Mouse (Mus musculus) forebrain, embryonic 10.5 days (tissue): ENCODE results near the gene Spg11. TPM values are rescaled to one million over a fixed set of nuclear protein-coding genes. Genes with fewer than 3 reads are reported as not detected.

Source experiments
- DNase-seq: peaks from one replicate; pipeline ENCODE4 v3.0.0-alpha.2; 2017; ENCODE audit warnings: low spot score; ENCODE audit errors: extremely low spot score
- H3K27ac ChIP-seq: fragments of 300-500 bp; sonication (generic); 2 replicates; pipeline ENCODE4 v1.5.1; 2016; ENCODE audit warnings: mild to moderate bottlenecking
- H3K27me3 ChIP-seq: fragments of 300-500 bp; sonication (generic); 2 replicates; pipeline ENCODE4 v1.6.1; 2016; ENCODE audit warnings: mild to moderate bottlenecking; ENCODE audit not compliant: poor library complexity, severe bottlenecking
- H3K36me3 ChIP-seq: fragments of 300-500 bp; sonication (generic); replicated peaks from 2 replicates; pipeline ENCODE4 v1.6.1; 2016; ENCODE audit warnings: mild to moderate bottlenecking, moderate library complexity
- H3K4me1 ChIP-seq: fragments of 300-500 bp; sonication (generic); 2 replicates; pipeline ENCODE4 v1.6.1; 2016
- H3K4me3 ChIP-seq: fragments of 300-500 bp; sonication (generic); 2 replicates; pipeline ENCODE4 v1.5.1; 2016; ENCODE audit warnings: mild to moderate bottlenecking, moderate library complexity
- H3K9me3 ChIP-seq: fragments of 300-500 bp; sonication (generic); 2 replicates; pipeline ENCODE4 v1.6.1; 2016; ENCODE audit warnings: mild to moderate bottlenecking, moderate library complexity
- WGBS: fragments of 180-500 bp; shearing (Covaris S2); methylation state at CpG from one replicate; pipeline ENCODE4 v1.1.7; 2016; 5-methylcytosine and 5-hydroxymethylcytosine counted together
- polyA plus RNA-seq: library from polyadenylated mRNA; unstranded; fragments of >200 nt; fragmentation: Nextera tagmentation; extraction: Ambion mirVana; gene quantifications from 2 replicates; pipeline ENCODE4 v1.2.1, GENCODE M21; 2016

Gene Spg11
- polyA plus RNA-seq, 1 experiment from 2014 or later: 13.5 TPM

- Histone ChIP-seq H3K4me3 (no peak overlapping the region), H3K36me3 (peaks cover 88% of the 10 kb centered on the region), H3K27me3 (no peaks in the 10 kb centered on the region), H3K9me3 (no peaks in the 10 kb centered on the region), H3K4me1 (peaks cover 2% of the 10 kb centered on the region; the same call in 1 of the 2 replicates), H3K27ac (no peak overlapping the region)
- WGBS: 88% methylated on average over 7 of the region's 7 CpGs
- DNase-seq: no peak
These were observed 36.3 kb downstream of the Spg11 start for GRCm38 (mm10) chr2:122081728-122082456.

- H3K9me3 ChIP-seq: no peaks in the 10 kb centered on the region
- H3K27me3 ChIP-seq: no peaks in the 10 kb centered on the region
- no peaks in the 10 kb centered on the region for H3K4me1 ChIP-seq
- peak; percentile 39 for DNase-seq
- H3K4me3 ChIP-seq: no peak overlapping the region
- 39% methylated on average over 5 of the region's 5 CpGs for WGBS
- H3K36me3 ChIP-seq: peaks cover 64% of the 10 kb centered on the region
- no peak overlapping the region for H3K27ac ChIP-seq
These were observed 48.3 kb downstream of the Spg11 start for GRCm38 (mm10) chr2:122069922-122070321.

- 92% methylated on average over 6 of the region's 6 CpGs for WGBS
- DNase-seq: no peak
- H3K9me3 ChIP-seq: no peaks in the 10 kb centered on the region
- H3K27ac ChIP-seq: no peak overlapping the region
- no peaks in the 10 kb centered on the region for H3K4me1 ChIP-seq
- no peaks in the 10 kb centered on the region for H3K27me3 ChIP-seq
- peaks cover 64% of the 10 kb centered on the region for H3K36me3 ChIP-seq
- H3K4me3 ChIP-seq: no peak overlapping the region
These were observed 48.9 kb downstream of the Spg11 start for GRCm38 (mm10) chr2:122069144-122069912.

- no peak overlapping the region for H3K4me3 ChIP-seq
- no peaks in the 10 kb centered on the region for H3K27me3 ChIP-seq
- H3K27ac ChIP-seq: no peak overlapping the region
- no peak for DNase-seq
- H3K9me3 ChIP-seq: no peaks in the 10 kb centered on the region
- no peaks in the 10 kb centered on the region for H3K4me1 ChIP-seq
- WGBS: 90% methylated on average over 8 of the region's 8 CpGs
- peaks cover 71% of the 10 kb centered on the region for H3K36me3 ChIP-seq
These were observed 51.9 kb downstream of the Spg11 start for GRCm38 (mm10) chr2:122066241-122066640.

GRCm38 (mm10) chr2:122065200-122065969 is 52.8 kb downstream of the Spg11 start:
- peaks cover 71% of the 10 kb centered on the region for H3K36me3 ChIP-seq

GRCm38 (mm10) chr2:122059365-122060115 is 58.6 kb downstream of the Spg11 start:
- no peak overlapping the region for H3K27ac ChIP-seq
- DNase-seq: no peak
- WGBS: 91% methylated on average over 11 of the region's 11 CpGs
- no peak overlapping the region for H3K4me3 ChIP-seq
- no peaks in the 10 kb centered on the region for H3K9me3 ChIP-seq
- H3K27me3 ChIP-seq: no peaks in the 10 kb centered on the region
- H3K4me1 ChIP-seq: no peaks in the 10 kb centered on the region
- peaks cover 78% of the 10 kb centered on the region for H3K36me3 ChIP-seq

More at GRCm38 (mm10) chr2:122065200-122065969, 52.8 kb downstream of the Spg11 start:
- WGBS: 61% methylated on average over 14 of the region's 14 CpGs
- H3K4me1 ChIP-seq: no peaks in the 10 kb centered on the region
- H3K27me3 ChIP-seq: no peaks in the 10 kb centered on the region
- H3K4me3 ChIP-seq: no peak overlapping the region
- no peak for DNase-seq
- no peaks in the 10 kb centered on the region for H3K9me3 ChIP-seq
- H3K27ac ChIP-seq: no peak overlapping the region

- no peaks in the 10 kb centered on the region for H3K27me3 ChIP-seq
- peaks cover 96% of the 10 kb centered on the region for H3K36me3 ChIP-seq
These were observed 74.3 kb downstream of the Spg11 start for GRCm38 (mm10) chr2:122043926-122044325.

GRCm38 (mm10) chr2:122036064-122036463 is 82.1 kb downstream of the Spg11 start:
- DNase-seq: no peak
- Histone ChIP-seq H3K9me3 (no peaks in the 10 kb centered on the region), H3K27ac (no peak overlapping the region), H3K36me3 (peaks cover 96% of the 10 kb centered on the region), H3K27me3 (no peaks in the 10 kb centered on the region), H3K4me3 (no peak overlapping the region), H3K4me1 (no peaks in the 10 kb centered on the region)
- WGBS: 90% methylated on average over 3 of the region's 3 CpGs

More at GRCm38 (mm10) chr2:122043926-122044325, 74.3 kb downstream of the Spg11 start:
- no peaks in the 10 kb centered on the region for H3K4me1 ChIP-seq
- no peak for DNase-seq
- no peak overlapping the region for H3K27ac ChIP-seq
- H3K9me3 ChIP-seq: no peaks in the 10 kb centered on the region
- H3K4me3 ChIP-seq: no peak overlapping the region

- H3K27ac ChIP-seq: no peak overlapping the region
- H3K4me1 ChIP-seq: peaks cover 18% of the 10 kb centered on the region
- H3K36me3 ChIP-seq: peaks cover 69% of the 10 kb centered on the region
- H3K27me3 ChIP-seq: no peaks in the 10 kb centered on the region
- no peaks in the 10 kb centered on the region for H3K9me3 ChIP-seq
- H3K4me3 ChIP-seq: no peak overlapping the region
- DNase-seq: no peak
- WGBS: 83% methylated on average over 6 of the region's 6 CpGs
These were observed 86.2 kb downstream of the Spg11 start for GRCm38 (mm10) chr2:122031970-122032369.

- Histone ChIP-seq H3K27me3 (no peaks in the 10 kb centered on the region), H3K27ac (peak overlapping the region; percentile 94), H3K9me3 (no peaks in the 10 kb centered on the region), H3K4me1 (peaks cover 18% of the 10 kb centered on the region), H3K4me3 (peak overlapping the region; percentile 90), H3K36me3 (peaks cover 41% of the 10 kb centered on the region)
- 2% methylated on average over 71 of the region's 71 CpGs for WGBS
- peak; percentile 62 for DNase-seq
These were observed 89.2 kb downstream of the Spg11 start for GRCm38 (mm10) chr2:122028756-122029700.
